Mouse (Mus musculus) lung, adult 2 months (tissue): ENCODE results near the gene Csrp2. TPM values are rescaled to one million over a fixed set of nuclear protein-coding genes. Genes with fewer than 3 reads are reported as not detected.

ENCODE experiments used
- DNase-seq: peaks from one replicate; pipeline ENCODE4 v3.0.0; 2022
- H3K4me1 ChIP-seq: fragments of 200-500 bp; 2 replicates; pipeline ENCODE4 v1.6.1; 2011; ENCODE audit warnings: low read length; ENCODE audit not compliant: control insufficient read depth, insufficient read depth
- H3K4me3 ChIP-seq: fragments of 200-500 bp; replicated peaks from 2 replicates; pipeline ENCODE3; 2011; ENCODE audit warnings: low read depth, mild to moderate bottlenecking, control low read depth, low read length; ENCODE audit errors: extremely low read depth
- CTCF ChIP-seq: fragments of 200-500 bp; IDR thresholded peaks from 2 replicates; pipeline ENCODE4 v1.5.1; 2011; ENCODE audit warnings: mild to moderate bottlenecking, low read length, control low read depth; ENCODE audit not compliant: insufficient read depth
- POLR2A ChIP-seq: fragments of 200-500 bp; IDR thresholded peaks from 2 replicates; pipeline ENCODE4 v1.6.1; 2011; ENCODE audit warnings: low read depth, mild to moderate bottlenecking, control low read depth, low read length, borderline replicate concordance; ENCODE audit errors: extremely low read depth
- WGBS: fragments of 180-500 bp; shearing (Covaris S2); methylation state at CpG from one replicate; pipeline ENCODE4 v1.1.7; 2018; 5-methylcytosine and 5-hydroxymethylcytosine counted together
- polyA plus RNA-seq: library from polyadenylated mRNA; depleted of rRNA; stranded (reverse); fragments of >200 nt; gene quantifications from 2 replicates; pipeline ENCODE4 v1.2.3, GENCODE M21; 2012

Gene Csrp2
- polyA plus RNA-seq, 1 experiment: 38.3 TPM

DNA sequence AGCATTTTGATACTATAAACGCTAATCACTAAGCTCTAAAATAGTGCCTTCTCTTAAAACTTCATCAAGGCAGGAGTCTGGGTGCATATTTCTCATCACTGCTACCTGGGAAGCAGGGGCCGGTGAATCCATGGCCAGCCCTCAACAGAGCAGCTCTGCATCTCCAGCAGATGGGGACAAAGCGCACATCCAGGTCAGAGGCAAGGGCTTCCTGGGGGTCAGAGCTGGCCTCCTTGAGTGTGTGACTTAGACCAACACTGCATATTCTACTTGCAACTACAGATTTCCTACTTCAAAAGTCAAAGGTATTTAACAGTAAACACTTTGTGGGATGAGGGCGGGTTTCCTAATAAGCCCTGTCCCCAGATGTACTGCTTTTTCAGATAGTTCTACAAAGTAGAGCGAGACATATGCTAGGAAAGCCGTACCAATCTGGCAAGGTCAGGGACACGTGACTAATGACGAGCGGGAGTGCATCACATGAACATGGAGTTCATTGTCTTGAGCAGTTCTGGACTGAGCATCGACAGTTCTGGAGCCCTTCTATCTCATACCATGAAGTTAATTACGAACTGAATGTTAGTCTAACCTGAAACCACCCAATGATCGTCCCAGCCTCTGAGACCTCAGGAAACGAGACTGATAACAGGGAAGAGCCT is 21.3 kb downstream of the Csrp2 start:
- WGBS: 82% methylated on average over 13 of the region's 13 CpGs
- DNase-seq: no peak
- Histone ChIP-seq H3K4me3 (no peak overlapping the region), H3K4me1 (no peaks in the 10 kb centered on the region)
- no peak for TF ChIP-seq POLR2A
- TF ChIP-seq CTCF: no peak

DNA sequence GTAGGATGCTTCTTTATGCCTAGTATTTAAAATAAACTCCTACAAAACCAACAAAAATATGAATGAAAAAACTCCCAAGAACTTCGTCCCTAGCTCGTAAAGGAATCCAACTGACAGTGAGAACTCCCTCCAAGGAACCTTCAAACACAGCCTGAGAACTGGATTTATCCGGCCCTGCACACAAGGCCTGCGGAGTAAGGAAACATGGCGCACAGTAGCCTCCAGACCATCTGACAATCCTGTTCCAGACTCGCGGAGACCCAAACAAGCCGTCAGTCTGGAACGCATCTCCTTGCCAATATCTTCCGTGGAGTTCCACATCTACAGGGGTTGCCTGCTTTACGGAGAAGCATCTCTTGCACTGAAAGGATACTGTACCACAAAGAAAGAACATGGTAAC is 22.4 kb downstream of the Csrp2 start:
- 91% methylated on average over 11 of the region's 11 CpGs for WGBS
- TF ChIP-seq POLR2A (no peak), CTCF (no peak)
- Histone ChIP-seq H3K4me1 (no peaks in the 10 kb centered on the region), H3K4me3 (no peak overlapping the region)
- DNase-seq: no peak

DNA sequence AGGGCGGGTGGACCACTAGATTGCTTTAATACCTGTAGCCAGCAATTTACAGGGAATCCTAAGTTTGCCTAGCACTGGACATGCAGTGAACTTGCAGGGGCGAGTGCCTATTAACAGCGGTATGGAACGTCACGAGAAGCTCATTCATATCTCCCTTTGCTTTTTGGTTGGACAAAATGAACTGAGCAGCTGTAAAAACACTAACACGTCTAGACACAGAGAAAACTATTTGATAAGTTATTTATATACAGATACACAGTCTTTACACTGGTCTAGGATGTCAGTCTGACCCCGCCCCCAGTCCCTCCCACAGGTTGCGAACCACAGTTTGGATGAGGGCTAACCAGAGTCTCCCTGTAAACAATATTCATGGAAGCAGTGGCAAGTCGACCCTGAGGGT is 23.2 kb downstream of the Csrp2 start:
- no peak for TF ChIP-seq CTCF
- no peak for TF ChIP-seq POLR2A
- H3K4me3 ChIP-seq: no peak overlapping the region
- 83% methylated on average over 9 of the region's 9 CpGs for WGBS
- H3K4me1 ChIP-seq: no peaks in the 10 kb centered on the region
- DNase-seq: no peak

DNA sequence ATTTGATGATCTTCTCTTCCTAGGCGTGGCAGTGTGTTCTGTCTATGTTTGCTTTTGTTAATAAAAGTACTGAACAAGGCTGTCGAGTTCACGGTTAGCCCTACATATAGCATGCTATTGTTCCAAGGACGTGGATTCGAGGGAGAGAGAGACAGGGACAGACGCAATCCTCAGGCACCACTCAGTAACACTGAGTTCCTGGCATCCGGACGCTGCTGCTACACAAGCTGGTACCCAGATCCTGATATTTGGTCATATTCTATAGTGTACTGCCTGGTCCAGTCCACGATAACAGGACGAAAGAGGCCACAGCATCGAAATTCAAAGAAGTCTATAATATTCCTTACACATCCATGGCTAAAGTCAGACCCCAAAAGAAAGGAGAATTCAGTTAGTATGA is 24.6 kb downstream of the Csrp2 start:
- no peak for DNase-seq
- 87% methylated on average over 11 of the region's 11 CpGs for WGBS
- Histone ChIP-seq H3K4me1 (no peaks in the 10 kb centered on the region), H3K4me3 (no peak overlapping the region)
- TF ChIP-seq CTCF (no peak), POLR2A (no peak)

DNA sequence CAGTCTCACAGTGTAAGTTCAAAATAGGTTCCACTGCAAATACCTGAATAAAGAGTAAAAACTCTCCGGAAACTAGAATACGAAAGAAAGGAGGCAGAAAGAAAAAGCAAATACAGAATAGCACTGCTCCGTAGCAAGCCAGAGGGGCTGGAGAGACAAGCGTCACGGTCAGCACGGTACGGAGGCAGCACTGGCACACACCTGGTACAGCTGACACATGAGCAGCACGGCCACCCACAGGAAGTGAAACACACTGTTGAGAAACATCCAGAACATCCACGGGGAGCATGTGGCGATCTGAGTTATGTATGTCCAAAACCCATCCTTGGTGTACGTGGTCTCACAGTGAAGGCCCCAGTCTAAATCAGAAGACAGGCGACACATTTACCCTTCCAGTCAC is 26.4 kb downstream of the Csrp2 start:
- H3K4me3 ChIP-seq: no peak overlapping the region
- no peak for DNase-seq
- no peak for TF ChIP-seq POLR2A
- TF ChIP-seq CTCF: no peak
- H3K4me1 ChIP-seq: no peaks in the 10 kb centered on the region
- WGBS: 73% methylated on average over 12 of the region's 12 CpGs

DNA sequence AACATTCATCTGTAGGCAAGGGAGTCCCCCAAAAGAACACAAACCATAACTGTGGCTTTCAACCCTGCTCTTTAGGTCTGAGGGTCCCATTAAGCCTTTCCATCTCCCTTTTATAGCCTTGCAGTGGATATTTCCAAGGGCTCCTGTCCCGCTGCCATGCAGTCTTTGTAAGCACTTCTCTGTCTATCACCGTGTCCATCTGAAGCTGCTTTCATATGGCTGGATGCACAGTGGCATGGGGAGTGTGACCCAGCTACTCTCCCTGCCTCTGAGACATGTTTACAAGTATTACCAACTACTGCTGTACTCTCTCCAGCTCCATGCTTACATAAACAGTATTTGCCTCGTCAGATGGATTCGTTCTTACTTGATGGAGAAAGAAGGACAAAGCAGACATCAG is 28.0 kb downstream of the Csrp2 start:
- no peak for TF ChIP-seq CTCF
- no peak for TF ChIP-seq POLR2A
- 84% methylated on average over 4 of the region's 4 CpGs for WGBS
- no peaks in the 10 kb centered on the region for H3K4me1 ChIP-seq
- DNase-seq: no peak
- no peak overlapping the region for H3K4me3 ChIP-seq

DNA sequence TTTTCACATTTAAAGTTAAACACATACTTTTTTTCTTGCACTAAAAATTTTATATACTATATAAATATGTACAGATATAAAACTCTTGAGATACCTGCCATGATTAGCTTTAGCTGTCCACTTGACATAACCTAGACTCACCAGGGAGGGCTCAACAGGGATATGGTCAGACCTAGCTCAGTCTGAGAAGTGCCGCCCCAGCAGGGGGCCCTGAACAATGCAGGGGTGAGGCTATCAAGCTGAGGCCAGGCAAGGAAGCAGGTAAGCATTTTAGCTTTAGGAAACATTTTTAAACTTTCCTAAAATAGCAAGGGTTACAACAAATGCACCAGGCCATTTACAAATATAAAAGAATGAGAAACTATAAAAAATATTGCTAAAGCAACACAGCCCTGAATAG is 31.5 kb downstream of the Csrp2 start:
- TF ChIP-seq CTCF (no peak), POLR2A (no peak)
- no peak for DNase-seq
- Histone ChIP-seq H3K4me1 (no peaks in the 10 kb centered on the region), H3K4me3 (no peak overlapping the region)
- WGBS: 84% methylated on average over 1 of the region's 1 CpGs

DNA sequence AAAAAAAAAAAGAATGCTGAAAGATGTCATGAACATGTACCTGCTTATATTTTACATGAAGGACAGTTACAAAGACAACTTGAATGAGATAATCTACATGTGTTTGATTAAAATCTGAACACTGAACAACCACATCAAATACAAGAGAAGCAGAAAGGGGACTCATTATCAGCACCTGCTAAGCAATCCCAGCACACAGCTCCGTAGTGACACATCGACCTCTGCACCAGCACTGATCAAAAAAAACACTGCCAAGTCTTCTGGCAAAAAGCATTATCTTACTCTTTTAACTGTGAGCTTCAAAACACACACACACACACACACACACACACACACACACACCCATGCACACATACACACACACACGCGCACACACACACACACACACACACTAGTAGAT is 32.2 kb downstream of the Csrp2 start:
- WGBS: 71% methylated on average over 4 of the region's 4 CpGs
- Histone ChIP-seq H3K4me3 (no peak overlapping the region), H3K4me1 (no peaks in the 10 kb centered on the region)
- TF ChIP-seq POLR2A (no peak), CTCF (no peak)
- no peak for DNase-seq

DNA sequence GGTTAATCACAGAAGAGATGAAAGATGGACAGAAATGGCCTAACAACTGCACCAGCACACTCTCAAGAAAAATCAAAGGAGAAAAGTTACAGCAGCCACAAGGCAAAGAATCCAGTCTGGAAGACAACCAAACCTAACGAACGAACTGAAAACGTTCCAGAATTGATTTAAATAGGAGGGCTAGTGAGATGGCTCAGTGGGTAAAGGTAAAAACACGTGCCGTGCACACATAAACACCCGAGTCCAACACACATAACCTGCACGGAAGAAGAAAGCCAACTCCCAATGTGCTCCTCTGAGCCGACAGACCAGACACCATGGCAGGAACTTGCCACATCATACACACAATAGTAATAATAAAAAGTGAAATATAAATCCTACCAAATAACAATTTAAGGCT is 32.7 kb downstream of the Csrp2 start:
- no peak overlapping the region for H3K4me3 ChIP-seq
- WGBS: 71% methylated on average over 8 of the region's 8 CpGs
- no peaks in the 10 kb centered on the region for H3K4me1 ChIP-seq
- DNase-seq: no peak
- TF ChIP-seq POLR2A (no peak), CTCF (no peak)

DNA sequence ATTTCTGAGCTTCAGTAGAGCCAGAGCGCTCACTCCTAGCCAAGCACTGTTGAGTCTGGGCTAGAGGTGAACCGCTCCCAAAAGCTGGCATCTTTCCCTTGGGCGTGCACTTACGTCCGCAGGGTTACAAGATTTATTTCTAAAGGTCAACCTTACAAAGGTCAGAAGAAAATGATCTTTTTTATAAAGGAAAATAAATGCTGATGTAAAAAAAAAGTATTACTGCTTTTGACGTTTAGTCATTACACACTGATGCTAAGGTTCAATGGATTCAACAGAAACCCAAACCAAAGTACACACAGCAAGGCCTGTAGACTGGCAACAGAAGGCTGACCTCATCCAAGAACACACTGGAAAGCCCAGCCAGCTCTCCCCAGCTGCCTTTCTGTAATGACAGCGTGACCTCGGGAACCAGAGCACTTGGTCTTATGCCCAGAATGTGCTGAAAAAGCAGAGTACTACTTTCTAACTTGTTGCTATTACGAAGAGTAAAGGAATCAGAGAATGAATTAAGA is 33.4 kb downstream of the Csrp2 start:
- DNase-seq: peak; percentile 32
- WGBS: 41% methylated on average over 9 of the region's 9 CpGs
- no peaks in the 10 kb centered on the region for H3K4me1 ChIP-seq
- TF ChIP-seq POLR2A (no peak), CTCF (no peak)
- no peak overlapping the region for H3K4me3 ChIP-seq

DNA sequence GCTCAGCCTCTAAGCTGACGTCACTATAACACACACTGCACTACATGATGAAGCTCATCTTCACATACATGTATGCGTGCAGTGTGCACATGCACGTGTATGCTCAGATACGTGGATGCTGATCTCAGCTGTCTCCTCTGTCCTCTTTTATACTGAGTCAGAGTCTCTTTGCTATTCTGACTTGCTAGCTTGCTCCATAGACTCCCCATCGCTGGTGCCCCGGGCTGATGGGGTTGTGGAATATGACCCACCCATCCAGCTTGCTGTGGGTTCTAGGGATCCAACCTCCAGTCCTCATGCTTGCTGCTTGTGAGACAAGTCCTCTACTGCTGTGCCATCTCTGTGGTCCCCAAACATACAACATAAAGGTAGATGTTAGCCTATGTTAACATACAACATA is 39.3 kb downstream of the Csrp2 start:
- no peak for DNase-seq
- WGBS: 88% methylated on average over 6 of the region's 6 CpGs
- H3K4me1 ChIP-seq: no peaks in the 10 kb centered on the region
- no peak overlapping the region for H3K4me3 ChIP-seq
- TF ChIP-seq POLR2A (no peak), CTCF (no peak)
